Mouse (Mus musculus): ENCODE data around the gene Pitpnb. TPM values are rescaled to one million over a fixed set of nuclear protein-coding genes. Genes with fewer than 3 reads are reported as not detected.

Pitpnb gene
- polyA plus RNA-seq, 1 experiment from 2014 or later, result 133 TPM

- WGBS, result 89% methylated on average over 6 of the region's 6 CpGs
These were observed 72.1 kb downstream of the Pitpnb start for GRCm38 (mm10) chr5:111402651-111402996.

GRCm38 (mm10) chr5:111404721-111405120, 74.2 kb downstream of the Pitpnb start:
- Histone ChIP-seq H3K9me3 (replicated peaks; ENCODE audit: control insufficient read depth, low read length) (no peaks in the 10 kb centered on the region), H3K4me1 (ENCODE audit: control insufficient read depth, insufficient read depth, low read length) (peaks cover 13% of the 10 kb centered on the region), H3K27me3 (ENCODE audit: control insufficient read depth, insufficient read depth, low read length) (no peaks in the 10 kb centered on the region), H3K4me3 (ENCODE audit: low read depth, low read length) (no peak overlapping the region), H3K9ac (replicated peaks; ENCODE audit: low read length) (no peak overlapping the region), H3K36me3 (replicated peaks; ENCODE audit: control insufficient read depth, insufficient read depth, low read depth, low read length) (no peaks in the 10 kb centered on the region), H3K4me2 (ENCODE audit: low read depth, low read length) (no peak overlapping the region), H3K27ac (replicated peaks; ENCODE audit: low read depth, low read length) (no peak overlapping the region)
- WGBS, result 85% methylated on average over 6 of the region's 6 CpGs
- DNase-seq (ENCODE audit: low spot score) (no peak), ATAC-seq (replicated peaks; ENCODE audit: insufficient number of reproducible peaks, low FRiP score, low TSS enrichment, low read depth) (no peak)

More at GRCm38 (mm10) chr5:111402651-111402996, 72.1 kb downstream of the Pitpnb start:
- Histone ChIP-seq H3K9ac (replicated peaks; ENCODE audit: low read length) (no peak overlapping the region), H3K9me3 (replicated peaks; ENCODE audit: control insufficient read depth, low read length) (no peaks in the 10 kb centered on the region), H3K4me3 (ENCODE audit: low read depth, low read length) (no peak overlapping the region), H3K36me3 (replicated peaks; ENCODE audit: control insufficient read depth, insufficient read depth, low read depth, low read length) (no peaks in the 10 kb centered on the region), H3K27me3 (ENCODE audit: control insufficient read depth, insufficient read depth, low read length) (no peaks in the 10 kb centered on the region), H3K4me1 (ENCODE audit: control insufficient read depth, insufficient read depth, low read length) (peaks cover 3% of the 10 kb centered on the region; the same call in 1 of the 2 replicates), H3K27ac (replicated peaks; ENCODE audit: low read depth, low read length) (no peak overlapping the region), H3K4me2 (ENCODE audit: low read depth, low read length) (no peak overlapping the region)
- ATAC-seq (replicated peaks; ENCODE audit: insufficient number of reproducible peaks, low FRiP score, low TSS enrichment, low read depth), result no peak
- no peak for DNase-seq (ENCODE audit: low spot score)

- peak; percentile 69 for DNase-seq (ENCODE audit: low spot score)
- Histone ChIP-seq H3K36me3 (replicated peaks; ENCODE audit: control insufficient read depth, insufficient read depth, low read depth, low read length) (no peaks in the 10 kb centered on the region), H3K4me3 (ENCODE audit: low read depth, low read length) (no peak overlapping the region), H3K27me3 (ENCODE audit: control insufficient read depth, insufficient read depth, low read length) (no peaks in the 10 kb centered on the region), H3K27ac (replicated peaks; ENCODE audit: low read depth, low read length) (peak overlapping the region; percentile 67), H3K4me2 (ENCODE audit: low read depth, low read length) (peak overlapping the region; percentile 13; the same call in 1 of the 2 replicates), H3K9me3 (replicated peaks; ENCODE audit: control insufficient read depth, low read length) (no peaks in the 10 kb centered on the region), H3K4me1 (ENCODE audit: control insufficient read depth, insufficient read depth, low read length) (peaks cover 13% of the 10 kb centered on the region), H3K9ac (replicated peaks; ENCODE audit: low read length) (peak overlapping the region; percentile 25)
- ATAC-seq (replicated peaks; ENCODE audit: insufficient number of reproducible peaks, low FRiP score, low TSS enrichment, low read depth), result peak; percentile 64
- 7% methylated on average over 14 of the region's 14 CpGs for WGBS
These were observed 78.0 kb downstream of the Pitpnb start for GRCm38 (mm10) chr5:111408470-111409105.

GRCm38 (mm10) chr5:111409412-111410044, 79.0 kb downstream of the Pitpnb start:
- no peaks in the 10 kb centered on the region for H3K36me3 ChIP-seq (replicated peaks; ENCODE audit: control insufficient read depth, insufficient read depth, low read depth, low read length)
- H3K9ac ChIP-seq (replicated peaks; ENCODE audit: low read length), result no peak overlapping the region
- H3K27me3 ChIP-seq (ENCODE audit: control insufficient read depth, insufficient read depth, low read length), result no peaks in the 10 kb centered on the region
- DNase-seq (ENCODE audit: low spot score) (peak; percentile 62), ATAC-seq (replicated peaks; ENCODE audit: insufficient number of reproducible peaks, low FRiP score, low TSS enrichment, low read depth) (no peak; the same call in 1 of the 2 replicates)
- no peak overlapping the region for H3K4me3 ChIP-seq (ENCODE audit: low read depth, low read length)
- H3K27ac ChIP-seq (replicated peaks; ENCODE audit: low read depth, low read length), result no peak overlapping the region; the same call in 1 of the 2 replicates
- H3K9me3 ChIP-seq (replicated peaks; ENCODE audit: control insufficient read depth, low read length), result no peaks in the 10 kb centered on the region
- 38% methylated on average over 1 of the region's 1 CpGs for WGBS
- peaks cover 13% of the 10 kb centered on the region for H3K4me1 ChIP-seq (ENCODE audit: control insufficient read depth, insufficient read depth, low read length)
- no peak overlapping the region for H3K4me2 ChIP-seq (ENCODE audit: low read depth, low read length)

GRCm38 (mm10) chr5:111410665-111411064, 80.1 kb downstream of the Pitpnb start:
- 73% methylated on average over 3 of the region's 3 CpGs for WGBS
- H3K27ac ChIP-seq (replicated peaks; ENCODE audit: low read depth, low read length), result no peak overlapping the region
- H3K4me2 ChIP-seq (ENCODE audit: low read depth, low read length), result no peak overlapping the region
- no peak overlapping the region for H3K4me3 ChIP-seq (ENCODE audit: low read depth, low read length)
- DNase-seq (ENCODE audit: low spot score) (no peak), ATAC-seq (replicated peaks; ENCODE audit: insufficient number of reproducible peaks, low FRiP score, low TSS enrichment, low read depth) (no peak)
- H3K4me1 ChIP-seq (ENCODE audit: control insufficient read depth, insufficient read depth, low read length), result peaks cover 13% of the 10 kb centered on the region
- no peaks in the 10 kb centered on the region for H3K36me3 ChIP-seq (replicated peaks; ENCODE audit: control insufficient read depth, insufficient read depth, low read depth, low read length)
- no peak overlapping the region for H3K9ac ChIP-seq (replicated peaks; ENCODE audit: low read length)
- H3K27me3 ChIP-seq (ENCODE audit: control insufficient read depth, insufficient read depth, low read length), result no peaks in the 10 kb centered on the region
- H3K9me3 ChIP-seq (replicated peaks; ENCODE audit: control insufficient read depth, low read length), result no peaks in the 10 kb centered on the region

- Histone ChIP-seq H3K9ac (replicated peaks; ENCODE audit: low read length) (no peak overlapping the region), H3K9me3 (replicated peaks; ENCODE audit: control insufficient read depth, low read length) (no peaks in the 10 kb centered on the region), H3K27me3 (ENCODE audit: control insufficient read depth, insufficient read depth, low read length) (no peaks in the 10 kb centered on the region; the same call in 1 of the 2 replicates), H3K4me1 (ENCODE audit: control insufficient read depth, insufficient read depth, low read length) (peaks cover 6% of the 10 kb centered on the region), H3K36me3 (replicated peaks; ENCODE audit: control insufficient read depth, insufficient read depth, low read depth, low read length) (no peaks in the 10 kb centered on the region), H3K4me2 (ENCODE audit: low read depth, low read length) (no peak overlapping the region; the same call in 1 of the 2 replicates), H3K27ac (replicated peaks; ENCODE audit: low read depth, low read length) (no peak overlapping the region), H3K4me3 (ENCODE audit: low read depth, low read length) (no peak overlapping the region)
- peak; percentile 34; the same call in 1 of the 2 replicates for ATAC-seq (replicated peaks; ENCODE audit: insufficient number of reproducible peaks, low FRiP score, low TSS enrichment, low read depth)
- DNase-seq (ENCODE audit: low spot score), result peak; percentile 90
- 1% methylated on average over 5 of the region's 5 CpGs for WGBS
These were observed 83.6 kb downstream of the Pitpnb start for GRCm38 (mm10) chr5:111414192-111414591.

GRCm38 (mm10) chr5:111414770-111415249, 84.2 kb downstream of the Pitpnb start:
- no peak for DNase-seq (ENCODE audit: low spot score)
- Histone ChIP-seq H3K27ac (replicated peaks; ENCODE audit: low read depth, low read length) (no peak overlapping the region), H3K4me1 (ENCODE audit: control insufficient read depth, insufficient read depth, low read length) (0 out of 2 replicates have a peak, but pooled peaks cover 5% of the 10 kb centered on the region), H3K27me3 (ENCODE audit: control insufficient read depth, insufficient read depth, low read length) (no peaks in the 10 kb centered on the region; the same call in 1 of the 2 replicates), H3K36me3 (replicated peaks; ENCODE audit: control insufficient read depth, insufficient read depth, low read depth, low read length) (no peaks in the 10 kb centered on the region; the same call in 1 of the 2 replicates), H3K9ac (replicated peaks; ENCODE audit: low read length) (peak overlapping the region; percentile 26; the same call in 1 of the 2 replicates), H3K4me2 (ENCODE audit: low read depth, low read length) (peak overlapping the region; percentile 99), H3K4me3 (ENCODE audit: low read depth, low read length) (peak overlapping the region; percentile 18), H3K9me3 (replicated peaks; ENCODE audit: control insufficient read depth, low read length) (no peaks in the 10 kb centered on the region)
- ATAC-seq (replicated peaks; ENCODE audit: insufficient number of reproducible peaks, low FRiP score, low TSS enrichment, low read depth), result peak; percentile 5; the same call in 1 of the 2 replicates
- WGBS, result 29% methylated on average over 4 of the region's 4 CpGs

GRCm38 (mm10) chr5:111415575-111415974, 85.0 kb downstream of the Pitpnb start:
- WGBS, result under 1% methylated on average over 14 of the region's 14 CpGs
- H3K36me3 ChIP-seq (replicated peaks; ENCODE audit: control insufficient read depth, insufficient read depth, low read depth, low read length), result peaks cover under 1% of the 10 kb centered on the region; the same call in 1 of the 2 replicates
- H3K27ac ChIP-seq (replicated peaks; ENCODE audit: low read depth, low read length), result no peak overlapping the region
- DNase-seq (ENCODE audit: low spot score) (peak; percentile 55), ATAC-seq (replicated peaks; ENCODE audit: insufficient number of reproducible peaks, low FRiP score, low TSS enrichment, low read depth) (no peak)
- no peaks in the 10 kb centered on the region for H3K9me3 ChIP-seq (replicated peaks; ENCODE audit: control insufficient read depth, low read length)
- H3K4me2 ChIP-seq (ENCODE audit: low read depth, low read length), result peak overlapping the region; percentile 99
- H3K4me3 ChIP-seq (ENCODE audit: low read depth, low read length), result peak overlapping the region; percentile 98
- no peaks in the 10 kb centered on the region; the same call in 1 of the 2 replicates for H3K27me3 ChIP-seq (ENCODE audit: control insufficient read depth, insufficient read depth, low read length)
- peaks cover 10% of the 10 kb centered on the region for H3K4me1 ChIP-seq (ENCODE audit: control insufficient read depth, insufficient read depth, low read length)
- H3K9ac ChIP-seq (replicated peaks; ENCODE audit: low read length), result peak overlapping the region; percentile 56

All from embryonic facial prominence, embryonic 11.5 days (tissue).